Mouse (Mus musculus) CH12.LX (cell line): ENCODE measurements around the gene Vps72. TPM values are rescaled to one million over a fixed set of nuclear protein-coding genes. Genes with fewer than 3 reads are reported as not detected.
A peak's percentile ranks its signal among the peaks of the same experiment; 100 is the strongest.

Source experiments
- DNase-seq: peaks from one replicate; pipeline ENCODE4 v3.0.0-alpha.2; 2013; ENCODE audit errors: extremely low read depth
- H3K27ac ChIP-seq: 2 replicates; pipeline ENCODE4 v1.5.1; 2012; ENCODE audit warnings: low read depth, mild to moderate bottlenecking, control low read depth, moderate library complexity; ENCODE audit not compliant: insufficient read depth
- H3K27me3 ChIP-seq: replicated peaks from 2 replicates; pipeline ENCODE3; 2012; ENCODE audit warnings: inconsistent platforms
- H3K36me3 ChIP-seq, 2 experiments: replicated peaks in 1 of 2; 2 replicates each; pipeline versions ENCODE3 to v1.6.1; 2012; ENCODE audit warnings: inconsistent platforms in 1 of 2, low read length in 1 of 2, mild to moderate bottlenecking in 1 of 2, mixed read lengths in 1 of 2, moderate library complexity in 1 of 2; ENCODE audit not compliant: control insufficient read depth in 1 of 2, insufficient read depth in 1 of 2
- H3K4me1 ChIP-seq, 2 experiments: 2 replicates each; pipeline ENCODE4 v1.6.1; 2012; ENCODE audit warnings: inconsistent platforms in 1 of 2, moderate library complexity in 1 of 2; ENCODE audit not compliant: insufficient read depth in 2 of 2, control insufficient read depth in 1 of 2
- H3K4me2 ChIP-seq: 2 replicates; pipeline ENCODE4 v1.6.1; 2012; ENCODE audit warnings: low read depth, mild to moderate bottlenecking, control low read depth; ENCODE audit not compliant: poor library complexity, insufficient read depth, severe bottlenecking
- H3K4me3 ChIP-seq, 3 experiments: fragments of 150-350 bp in 1 of 3; sonication (generic) in 1 of 3; replicated peaks in 1 of 3; 2 replicates each; pipeline versions ENCODE3 to v1.5.1; 2011 to 2012; ENCODE audit warnings: low read depth in 2 of 3, low read length in 2 of 3, mild to moderate bottlenecking in 2 of 3, moderate library complexity in 2 of 3, control low read depth in 1 of 3, improper control_type of control experiment in 1 of 3, inconsistent platforms in 1 of 3, mixed read lengths in 1 of 3; ENCODE audit not compliant: poor library complexity in 1 of 3
- H3K79me2 ChIP-seq: replicated peaks from 2 replicates; pipeline ENCODE4 v1.6.1; 2012; ENCODE audit warnings: mild to moderate bottlenecking, moderate library complexity; ENCODE audit not compliant: control insufficient read depth, poor library complexity, insufficient read depth, severe bottlenecking; ENCODE audit errors: extremely low read depth
- H3K9ac ChIP-seq: 2 replicates; pipeline ENCODE4 v1.6.1; 2012; ENCODE audit warnings: low read depth, mild to moderate bottlenecking, control low read depth, moderate library complexity; ENCODE audit not compliant: insufficient read depth
- H3K9me3 ChIP-seq: replicated peaks from 2 replicates; pipeline ENCODE3; 2012; ENCODE audit warnings: low read length, inconsistent platforms, mixed read lengths
- BHLHE40 ChIP-seq: IDR thresholded peaks from 2 replicates; pipeline ENCODE4 v1.6.1; 2011; ENCODE audit warnings: mild to moderate bottlenecking, low read depth, low read length, improper control_type of control experiment
- CHD1 ChIP-seq: IDR thresholded peaks from 2 replicates; pipeline ENCODE4 v1.6.1; 2012; ENCODE audit warnings: low read depth, low read length, improper control_type of control experiment, inconsistent platforms
- CHD2 ChIP-seq: IDR thresholded peaks from 2 replicates; pipeline ENCODE4 v1.6.1; 2011; ENCODE audit warnings: low read length, improper control_type of control experiment
- CTCF ChIP-seq, 2 experiments: IDR thresholded peaks in 1 of 2; conservative IDR thresholded peaks in 1 of 2; 2 replicates each; pipeline ENCODE4 v1.5.1; 2011 to 2012; ENCODE audit warnings: low read depth in 2 of 2, low read length in 2 of 2, improper control_type of control experiment in 1 of 2, inconsistent platforms in 1 of 2, mild to moderate bottlenecking in 1 of 2, moderate library complexity in 1 of 2
- E2F4 ChIP-seq: IDR thresholded peaks from 2 replicates; pipeline ENCODE4 v1.6.1; 2011; ENCODE audit warnings: low read depth, low read length, improper control_type of control experiment; ENCODE audit not compliant: insufficient replicate concordance
- ELF1 ChIP-seq: IDR thresholded peaks from 2 replicates; pipeline ENCODE4 v1.6.1; 2014; ENCODE audit warnings: low read depth, mild to moderate bottlenecking, inconsistent platforms, low read length, improper control_type of control experiment
- EP300 ChIP-seq: IDR thresholded peaks from 2 replicates; pipeline ENCODE4 v1.6.1; 2011; ENCODE audit warnings: low read length, improper control_type of control experiment
- ETS1 ChIP-seq: conservative IDR thresholded peaks from 2 replicates; pipeline ENCODE4 v1.6.1; 2012; ENCODE audit warnings: low read depth, mild to moderate bottlenecking, inconsistent platforms, low read length, improper control_type of control experiment, moderate library complexity
- GABPA ChIP-seq: IDR thresholded peaks from 2 replicates; pipeline ENCODE4 v1.6.1; 2012; ENCODE audit warnings: low read depth, low read length, improper control_type of control experiment, inconsistent platforms; ENCODE audit not compliant: insufficient replicate concordance
- HCFC1 ChIP-seq: IDR thresholded peaks from 2 replicates; pipeline ENCODE4 v1.6.1; 2012; ENCODE audit warnings: low read depth, mild to moderate bottlenecking, inconsistent platforms, low read length, improper control_type of control experiment
- IRF4 ChIP-seq: IDR thresholded peaks from 2 replicates; pipeline ENCODE4 v1.6.1; 2014; ENCODE audit warnings: low read depth, mild to moderate bottlenecking, inconsistent platforms, low read length, improper control_type of control experiment
- JUN ChIP-seq: IDR thresholded peaks from 2 replicates; pipeline ENCODE4 v1.6.1; 2011; ENCODE audit warnings: low read depth, mild to moderate bottlenecking, low read length, improper control_type of control experiment, moderate library complexity; ENCODE audit not compliant: insufficient read depth
- JUND ChIP-seq: conservative IDR thresholded peaks from 2 replicates; pipeline ENCODE4 v1.6.1; 2011; ENCODE audit warnings: low read depth, low read length, improper control_type of control experiment
- KAT2A ChIP-seq: IDR thresholded peaks from 2 replicates; pipeline ENCODE4 v1.6.1; 2012; ENCODE audit warnings: low read length, improper control_type of control experiment, inconsistent platforms; ENCODE audit not compliant: insufficient replicate concordance
- MAFK ChIP-seq: IDR thresholded peaks from 2 replicates; pipeline ENCODE4 v1.6.1; 2011; ENCODE audit warnings: low read length, improper control_type of control experiment; ENCODE audit not compliant: insufficient replicate concordance
- MAX ChIP-seq: IDR thresholded peaks from 2 replicates; pipeline ENCODE4 v1.6.1; 2011; ENCODE audit warnings: low read length, improper control_type of control experiment
- MAZ ChIP-seq: IDR thresholded peaks from 2 replicates; pipeline ENCODE4 v1.6.1; 2012; ENCODE audit warnings: low read depth, mild to moderate bottlenecking, inconsistent platforms, low read length, improper control_type of control experiment, moderate library complexity
- MEF2A ChIP-seq: IDR thresholded peaks from 2 replicates; pipeline ENCODE4 v1.6.1; 2014; ENCODE audit warnings: low read depth, mild to moderate bottlenecking, inconsistent platforms, low read length, improper control_type of control experiment, borderline replicate concordance
- MXI1 ChIP-seq: IDR thresholded peaks from 2 replicates; pipeline ENCODE4 v1.6.1; 2011; ENCODE audit warnings: mild to moderate bottlenecking, low read depth, low read length, improper control_type of control experiment
- MYC ChIP-seq: IDR thresholded peaks from 2 replicates; pipeline ENCODE4 v1.6.1; 2011; ENCODE audit warnings: low read depth, mild to moderate bottlenecking, improper control_type of control experiment, low read length
- NELFE ChIP-seq: IDR thresholded peaks from 2 replicates; pipeline ENCODE4 v1.6.1; 2011; ENCODE audit warnings: low read depth, low read length, improper control_type of control experiment
- NRF1 ChIP-seq: IDR thresholded peaks from 2 replicates; pipeline ENCODE4 v1.6.1; 2014; ENCODE audit warnings: low read depth, mild to moderate bottlenecking, inconsistent platforms, low read length, improper control_type of control experiment, moderate library complexity
- PAX5 ChIP-seq: IDR thresholded peaks from 2 replicates; pipeline ENCODE4 v1.6.1; 2012; ENCODE audit warnings: low read length, inconsistent platforms, mixed read lengths
- POLR2A ChIP-seq: IDR thresholded peaks from 2 replicates; pipeline ENCODE4 v1.6.1; 2011; ENCODE audit warnings: low read depth, mild to moderate bottlenecking, improper control_type of control experiment, low read length
- POLR2AphosphoS2 ChIP-seq: IDR thresholded peaks from 2 replicates; pipeline ENCODE4 v1.6.1; 2011; ENCODE audit warnings: low read depth, low read length, improper control_type of control experiment
- RAD21 ChIP-seq: IDR thresholded peaks from 2 replicates; pipeline ENCODE4 v1.6.1; 2011; ENCODE audit warnings: low read depth, mild to moderate bottlenecking, low read length, improper control_type of control experiment, moderate library complexity
- RCOR1 ChIP-seq: conservative IDR thresholded peaks from 2 replicates; pipeline ENCODE4 v1.6.1; 2012; ENCODE audit warnings: low read depth, mild to moderate bottlenecking, inconsistent platforms, low read length, improper control_type of control experiment
- SIN3A ChIP-seq: IDR thresholded peaks from 2 replicates; pipeline ENCODE4 v1.6.1; 2012; ENCODE audit warnings: low read length, improper control_type of control experiment, inconsistent platforms
- TBP ChIP-seq: conservative IDR thresholded peaks from 2 replicates; pipeline ENCODE4 v1.6.1; 2011; ENCODE audit warnings: low read depth, low read length, improper control_type of control experiment
- TCF12 ChIP-seq: IDR thresholded peaks from 2 replicates; pipeline ENCODE4 v1.6.1; 2014; ENCODE audit warnings: low read depth, mild to moderate bottlenecking, inconsistent platforms, low read length, improper control_type of control experiment
- USF1 ChIP-seq: IDR thresholded peaks from 2 replicates; pipeline ENCODE4 v1.6.1; 2014; ENCODE audit warnings: low read depth, mild to moderate bottlenecking, inconsistent platforms, low read length, improper control_type of control experiment
- USF2 ChIP-seq: conservative IDR thresholded peaks from 2 replicates; pipeline ENCODE4 v1.6.1; 2011; ENCODE audit warnings: low read depth, low read length, improper control_type of control experiment
- ZC3H11A ChIP-seq: IDR thresholded peaks from 2 replicates; pipeline ENCODE4 v1.6.1; 2012; ENCODE audit warnings: low read depth, mild to moderate bottlenecking, inconsistent platforms, low read length, improper control_type of control experiment
- ZKSCAN1 ChIP-seq: IDR thresholded peaks from 2 replicates; pipeline ENCODE4 v1.6.1; 2012; ENCODE audit warnings: low read depth, inconsistent platforms, low read length, improper control_type of control experiment, borderline replicate concordance
- ZMIZ1 ChIP-seq: IDR thresholded peaks from 2 replicates; pipeline ENCODE4 v1.6.1; 2012; ENCODE audit warnings: low read depth, mild to moderate bottlenecking, inconsistent platforms, low read length, improper control_type of control experiment
- dilution Hi-C: fragments of 300-500 bp; cut with MboI; formaldehyde crosslinking; loops from 2 replicates; pipeline ENCODE4 v1.14.3; 2020; ENCODE audit warnings: low sequenced_read_pairs; ENCODE audit not compliant: extremely low pct_unique_long_range_greater_than_20kb, extremely low pct_ligation_motif_present
- in situ Hi-C: fragments of 300-500 bp; cut with MboI; formaldehyde crosslinking; loops from 3 replicates; pipeline ENCODE4 v1.14.3; 2019; ENCODE audit warnings: low sequenced_read_pairs, low pct_ligation_motif_present, low pct_unique_long_range_greater_than_20kb, mixed read lengths
- polyA plus RNA-seq: library from polyadenylated mRNA; unstranded; fragments of >175 nt; gene quantifications from 2 replicates; pipeline ENCODE4 v1.2.1, GENCODE M21; 2012; ENCODE audit warnings: low read depth; ENCODE audit not compliant: insufficient read length
- total RNA-seq, 2 experiments: library from RNA; depleted of rRNA; stranded (reverse); fragments of 300-350 nt in 1 of 2; fragments of >200 nt in 1 of 2; gene quantifications; 2 replicates each; pipeline ENCODE4 v1.2.3; 2012 to 2014

The Vps72 gene
- total RNA-seq (2012; rRNA removed) (33.7 and 34.1 TPM in 2 replicates), total RNA-seq (2014; rRNA removed) (33.3 and 33.5 TPM in 2 replicates), polyA plus RNA-seq (54.4 and 75.4 TPM in 2 replicates)

- Histone ChIP-seq H3K79me2 (peaks cover 8% of the 10 kb centered on the region), H3K4me3 (peak within 1 kb of the TSS; percentile 73 to 79 (median 74)), H3K27me3 (no peaks in the 10 kb centered on the region), H3K9me3 (no peaks in the 10 kb centered on the region), H3K27ac (peak within 1 kb of the TSS; percentile 50; the same call in 1 of the 2 replicates), H3K36me3 (peaks cover 0 to 23% of the 10 kb centered on the region in 2 experiments), H3K4me1 (peaks cover 0 to 20% of the 10 kb centered on the region in 2 experiments; a peak in 2 of 4 replicates)
- in situ Hi-C loops = no loop called here
- dilution Hi-C loops = no loop called here
- TF ChIP-seq NRF1 = peak; percentile 75
- peak; percentile 53; the same call in 1 of the 2 replicates for TF ChIP-seq IRF4
- no peak for TF ChIP-seq ZKSCAN1
- TF ChIP-seq RCOR1 = no peak
- TF ChIP-seq MAX = peak; percentile 58; the same call in 1 of the 2 replicates
- TF ChIP-seq HCFC1 = peak; percentile 94
- TF ChIP-seq USF1 = no peak
- TF ChIP-seq NELFE = peak; percentile 75
- TF ChIP-seq ZMIZ1 = no peak
- no peak for TF ChIP-seq E2F4
- no peak for TF ChIP-seq ETS1
- TF ChIP-seq POLR2AphosphoS2 = no peak
- no peak; the same call in 1 of the 2 replicates for TF ChIP-seq GABPA
- peak; percentile 65; the same call in 1 of the 2 replicates for TF ChIP-seq MEF2A
- no peak for TF ChIP-seq PAX5
- no peak for TF ChIP-seq MAZ
- peak; percentile 96 for TF ChIP-seq ELF1
- no peak for TF ChIP-seq USF2
- TF ChIP-seq POLR2A = peak; percentile 82
- TF ChIP-seq TBP = peak; percentile 72; the same call in 1 of the 2 replicates
- no peak for TF ChIP-seq CTCF (conservative IDR thresholded peaks at IDR 0.05 in 1 of 2, IDR thresholded peaks at IDR 0.05 in 1 of 2; ENCODE audit: low read depth in 2 of 2, low read length in 2 of 2)
- TF ChIP-seq CHD1 = 0 out of 2 replicates have a peak, but pooled peaks have one; percentile 60
- TF ChIP-seq ZC3H11A = no peak
- TF ChIP-seq RAD21 = no peak
- TF ChIP-seq KAT2A = peak; percentile 83; the same call in 1 of the 2 replicates
- TF ChIP-seq JUN = no peak
- no peak for TF ChIP-seq MAFK
- no peak for TF ChIP-seq EP300
- peak; percentile 100 for TF ChIP-seq SIN3A
- TF ChIP-seq MYC = peak; percentile 59; the same call in 1 of the 2 replicates
- peak; percentile 63 for TF ChIP-seq TCF12
- peak; percentile 67 for TF ChIP-seq MXI1
- no peak for TF ChIP-seq JUND
- TF ChIP-seq BHLHE40 = peak; percentile 68; the same call in 1 of the 2 replicates
- peak; percentile 37; the same call in 1 of the 2 replicates for TF ChIP-seq CHD2
- TF ChIP-seq, all 38 proteins: peak for 17
- Histone ChIP-seq H3K4me2 (peak within 1 kb of the TSS; percentile 47), H3K9ac (peak within 1 kb of the TSS; percentile 88)
- peak; percentile 90 for DNase-seq
Observed at GRCm38 (mm10) chr3:95110911-95111726, at the start of gene Vps72. Vps72 (plus strand) TSS chr3:95111022.
